Mouse (Mus musculus) CD4-positive helper T cell, adult 2 months (primary cell): ENCODE measurements around the gene Arhgap32.
"Not testable (repeated sequence)": the region's sequence is repeated elsewhere in the genome, so short reads cannot be mapped to it uniquely, and the experiment has no call there.

ENCODE experiments used
- DNase-seq: peaks from one replicate; pipeline ENCODE4 v3.0.0-alpha.2; 2012; ENCODE audit warnings: low read depth, missing footprints, low spot score

Arhgap32 gene

GRCm38 (mm10) chr9:32137697-32138426 is 21.9 kb downstream of the Arhgap32 start:
- no peak for DNase-seq

DNA sequence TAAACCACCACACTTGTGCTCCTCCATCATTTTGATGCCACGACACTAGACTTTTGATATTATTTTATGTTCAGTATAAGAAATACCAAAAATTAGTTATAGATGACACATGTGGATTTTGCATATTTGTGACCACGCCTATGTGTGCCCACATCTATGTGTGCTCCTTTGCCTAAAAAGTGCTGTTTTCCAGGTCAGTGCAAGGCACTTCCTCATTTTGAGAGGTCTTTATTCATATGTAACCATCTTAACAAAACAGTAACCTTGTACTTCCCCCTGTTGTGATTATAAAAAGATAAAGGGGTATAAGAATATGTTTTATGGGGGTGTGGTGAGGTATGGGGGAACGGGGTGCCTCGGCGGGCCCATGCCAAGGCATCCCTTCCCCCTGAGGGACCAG is 22.7 kb downstream of the Arhgap32 start:
- DNase-seq, result no peak

DNA sequence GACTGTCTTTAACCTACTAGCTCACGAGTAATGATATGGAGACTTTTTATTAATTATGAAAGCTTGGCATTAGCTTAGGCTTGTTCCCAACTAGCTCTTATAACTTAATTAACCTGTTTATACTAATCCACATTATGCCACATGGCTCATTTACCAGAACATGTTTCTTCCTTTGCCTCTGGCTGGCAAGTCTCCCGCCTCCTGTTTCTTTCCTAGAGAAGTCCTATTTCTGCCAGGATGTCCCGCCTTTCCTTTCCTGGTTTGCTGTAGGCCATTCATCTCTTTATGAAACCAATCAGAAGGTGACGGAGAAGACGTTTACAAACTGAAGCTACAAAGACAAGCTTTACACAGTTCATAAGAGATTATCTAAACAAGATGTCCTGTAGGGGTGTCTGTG is 23.7 kb downstream of the Arhgap32 start:
- DNase-seq, result no peak

DNA sequence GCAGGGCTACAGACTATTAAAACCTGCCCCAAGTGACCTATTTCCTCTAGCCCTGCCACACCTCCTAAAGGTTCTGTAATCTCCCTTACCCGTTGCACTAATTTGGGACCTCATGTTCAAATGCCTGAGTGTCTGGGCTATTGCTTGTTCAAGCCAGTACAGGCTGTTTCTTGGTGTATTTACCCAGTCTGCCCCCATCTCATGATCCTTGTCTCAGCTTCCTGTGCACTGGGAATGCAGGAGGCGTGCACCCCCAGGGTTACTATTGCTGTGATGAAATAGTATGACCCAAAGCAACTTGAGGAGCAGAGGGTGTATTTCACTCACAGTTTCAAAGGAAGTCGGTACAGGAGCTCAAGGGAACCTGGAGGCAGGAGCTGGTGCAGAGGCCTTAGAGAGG is 26.9 kb downstream of the Arhgap32 start:
- DNase-seq, result no peak

- no peak for DNase-seq
Observed at GRCm38 (mm10) chr9:32143451-32143850, 27.5 kb downstream of the Arhgap32 start.

DNA sequence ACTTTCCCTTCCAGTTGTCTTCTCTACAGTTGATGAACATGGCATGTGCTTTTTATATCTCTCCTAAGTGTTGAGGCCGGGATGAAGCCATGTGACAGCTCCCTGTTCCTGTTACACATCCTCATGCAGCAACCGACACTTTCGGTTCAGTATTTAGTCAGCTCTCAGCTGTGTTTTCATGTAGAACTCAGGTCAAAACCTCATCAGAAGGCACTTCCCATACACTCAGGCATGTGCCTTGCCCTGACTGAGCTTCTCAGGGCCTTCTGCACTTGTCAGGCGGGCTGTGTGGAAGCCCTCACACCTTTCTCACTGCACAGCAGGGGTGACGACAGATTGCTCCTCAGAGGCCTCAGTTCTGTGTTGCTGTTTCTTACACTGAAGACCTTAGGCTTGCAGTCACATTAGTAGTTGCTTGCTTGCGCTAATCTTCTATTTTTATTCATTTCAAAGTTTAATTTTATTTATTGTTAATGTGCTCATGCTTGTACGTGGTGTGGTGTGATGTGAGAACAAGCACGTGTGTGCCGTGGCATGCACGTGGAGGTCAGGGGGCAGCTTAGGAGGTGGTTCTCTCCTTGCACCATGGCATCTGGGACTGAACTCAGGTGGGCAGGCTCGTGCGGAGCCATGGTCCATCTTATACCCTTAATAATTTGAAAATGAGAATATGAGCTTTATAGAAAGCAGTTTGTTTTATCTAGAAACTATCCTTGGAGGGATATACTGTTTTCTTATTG is 30.5 kb downstream of the Arhgap32 start:
- no peak for DNase-seq

GRCm38 (mm10) chr9:32149241-32149640 is 33.3 kb downstream of the Arhgap32 start:
- DNase-seq, result no peak

GRCm38 (mm10) chr9:32149836-32150642 is 34.1 kb downstream of the Arhgap32 start:
- peak; percentile 20 for DNase-seq

GRCm38 (mm10) chr9:32154727-32155371 is 38.9 kb downstream of the Arhgap32 start:
- no peak for DNase-seq

GRCm38 (mm10) chr9:32156706-32157105 is 40.8 kb downstream of the Arhgap32 start:
- no peak for DNase-seq

DNA sequence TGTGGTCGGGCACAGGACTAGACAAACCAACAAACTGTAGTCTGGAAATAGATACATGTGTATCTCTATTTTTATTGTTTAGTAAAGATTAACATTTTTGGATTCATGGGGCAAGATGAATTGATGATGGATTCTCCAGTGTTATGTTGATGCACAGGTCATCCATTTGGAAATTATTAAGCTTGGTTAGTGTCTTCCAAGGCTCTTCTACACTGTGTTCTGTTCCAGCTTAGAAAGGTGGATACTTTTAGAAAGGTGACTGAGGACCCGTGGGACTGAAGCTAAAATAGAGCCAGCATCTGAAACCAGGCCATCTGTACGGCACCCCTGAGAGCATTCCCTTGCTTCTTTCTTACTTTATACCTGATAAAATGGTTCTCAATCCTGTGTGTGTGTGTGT is 41.3 kb downstream of the Arhgap32 start:
- no peak for DNase-seq

DNA sequence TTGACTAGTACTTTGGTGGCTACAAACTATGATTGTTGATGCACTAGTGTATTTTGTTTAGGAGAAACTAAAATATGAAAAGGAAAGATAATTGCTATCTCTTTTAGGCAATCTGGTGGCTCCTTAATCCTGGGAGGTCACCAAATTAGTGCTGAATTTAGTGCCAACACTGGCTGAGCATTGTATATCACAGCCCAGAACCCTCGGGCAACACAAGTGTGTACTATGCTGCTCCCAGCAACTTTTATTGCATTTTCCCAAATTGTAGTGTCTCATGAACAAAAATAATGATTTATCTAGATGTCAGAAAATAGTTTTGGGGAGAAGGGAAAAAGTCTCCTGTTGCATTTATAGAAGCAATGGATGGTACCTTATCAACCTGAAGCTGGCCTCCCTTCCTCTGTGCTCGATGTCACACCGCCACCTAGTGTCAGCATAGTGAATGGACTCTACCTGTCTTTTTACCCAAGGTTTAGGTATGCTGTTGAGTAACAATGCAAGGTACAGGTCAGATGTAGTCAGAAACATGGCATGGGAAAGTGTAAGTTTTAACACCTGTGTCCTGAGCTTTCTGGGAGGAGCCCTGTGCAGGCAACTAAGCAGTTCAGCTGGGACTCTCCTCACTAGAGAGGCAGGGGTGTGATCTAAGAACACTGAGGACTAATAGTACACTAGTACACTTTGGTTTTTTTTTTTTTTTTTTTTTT is 43.1 kb downstream of the Arhgap32 start:
- DNase-seq, result peak; percentile 52

DNA sequence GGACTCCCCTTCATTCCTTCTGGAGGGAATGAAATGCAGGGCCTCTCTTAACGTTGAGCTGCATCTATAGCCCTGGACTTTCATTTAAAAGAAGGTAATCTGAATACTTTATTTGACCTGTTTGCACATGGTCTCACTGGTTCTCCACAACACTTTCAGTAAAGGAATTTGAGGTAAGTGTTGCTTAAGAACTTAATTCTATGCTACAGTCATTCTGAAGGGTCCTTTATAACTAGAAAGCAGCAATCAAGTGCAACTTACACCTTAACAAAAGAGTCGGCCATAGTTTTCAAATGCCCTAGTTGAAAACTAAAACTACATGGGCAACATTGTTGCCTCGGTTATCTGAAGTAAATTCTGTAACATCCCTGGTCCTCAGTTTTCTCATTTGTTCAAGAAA is 43.8 kb downstream of the Arhgap32 start:
- DNase-seq, result no peak

GRCm38 (mm10) chr9:32162792-32163191 is 46.9 kb downstream of the Arhgap32 start:
- DNase-seq, result no peak

DNA sequence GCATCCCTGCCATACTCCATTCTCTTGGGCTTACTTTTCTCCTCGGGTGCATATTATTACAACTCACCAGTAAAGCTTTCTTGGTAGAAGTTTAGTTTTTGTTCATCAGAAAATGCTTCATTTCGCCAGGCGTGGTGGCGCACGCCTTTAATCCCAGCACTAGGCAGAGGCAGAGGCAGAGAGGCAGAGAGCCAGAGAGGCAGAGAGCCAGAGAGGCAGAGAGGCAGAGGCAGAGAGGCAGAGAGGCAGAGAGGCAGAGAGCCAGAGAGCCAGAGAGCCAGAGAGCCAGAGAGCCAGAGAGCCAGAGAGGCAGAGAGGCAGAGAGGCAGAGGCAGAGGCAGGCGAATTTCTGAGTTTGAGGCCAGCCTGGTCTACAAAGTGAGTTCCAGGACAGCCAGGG is 47.9 kb downstream of the Arhgap32 start:
- DNase-seq, result not testable (repeated sequence)

DNA sequence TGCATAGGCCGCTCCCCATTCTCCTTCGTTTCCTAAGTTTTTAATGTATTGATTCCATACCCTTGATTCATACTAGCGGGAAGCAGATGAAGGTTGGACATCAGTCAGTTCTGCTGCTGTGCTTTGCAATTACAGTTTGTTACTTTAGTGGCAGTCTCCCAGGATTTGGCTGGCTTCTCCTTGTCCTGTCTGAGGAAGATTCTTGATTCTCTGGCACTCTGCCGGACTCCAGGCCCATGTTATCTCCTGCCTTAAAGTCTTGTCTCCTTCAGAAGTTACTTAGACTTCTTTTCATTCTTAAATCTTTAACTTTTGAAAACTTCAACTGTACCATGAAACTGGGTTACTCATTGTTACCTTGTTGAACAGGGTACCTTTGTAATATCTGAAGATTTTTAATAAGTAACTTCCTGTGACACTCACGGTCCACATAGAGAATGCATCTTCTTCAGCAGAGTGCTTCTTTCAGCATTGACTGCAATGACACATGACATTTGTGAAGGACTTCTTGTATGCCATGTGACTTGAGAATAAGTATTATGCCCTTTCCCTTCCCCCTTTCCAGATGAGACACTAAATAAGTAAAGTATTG is 52.7 kb downstream of the Arhgap32 start:
- DNase-seq, result no peak

- DNase-seq, result no peak
Observed at GRCm38 (mm10) chr9:32170713-32171112, 54.8 kb downstream of the Arhgap32 start.

DNA sequence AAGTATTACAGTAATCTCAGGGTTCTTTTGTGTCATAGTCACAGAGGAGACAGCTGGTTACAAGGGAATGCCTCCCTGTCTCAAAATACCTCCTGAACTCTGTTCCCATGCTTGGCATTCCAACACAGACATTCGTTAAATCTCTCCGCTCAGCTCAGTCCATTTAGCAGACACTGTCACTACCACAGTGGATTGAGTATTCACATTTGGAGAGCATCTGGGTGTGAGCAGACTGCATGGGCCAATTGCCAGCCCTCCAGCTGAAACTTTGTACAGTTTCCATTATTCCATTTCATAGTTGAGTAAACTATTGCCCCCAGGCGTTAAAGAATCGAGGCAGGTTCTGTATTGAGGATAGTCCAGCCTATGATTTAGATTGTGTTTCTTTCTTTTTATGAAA is 60.7 kb downstream of the Arhgap32 start:
- DNase-seq, result no peak

DNA sequence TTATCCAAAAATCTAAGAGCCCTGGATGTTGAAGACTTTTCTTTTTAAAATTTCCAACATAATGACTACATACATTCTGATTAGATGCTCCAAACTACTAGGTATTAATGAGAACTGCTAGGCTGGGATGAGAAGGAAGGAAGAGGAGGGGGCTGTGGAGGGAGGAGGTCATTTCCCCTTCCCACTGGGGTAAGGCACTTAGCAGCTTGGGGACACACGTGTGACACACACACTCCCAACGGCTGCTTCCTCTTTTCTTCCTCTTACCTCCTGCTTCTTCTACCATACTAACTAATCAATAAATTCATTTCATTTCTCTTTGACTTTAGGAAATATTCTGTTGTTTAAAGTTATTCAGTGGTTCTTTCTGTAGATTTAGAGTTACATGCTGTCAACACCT is 65.2 kb downstream of the Arhgap32 start:
- no peak for DNase-seq

DNA sequence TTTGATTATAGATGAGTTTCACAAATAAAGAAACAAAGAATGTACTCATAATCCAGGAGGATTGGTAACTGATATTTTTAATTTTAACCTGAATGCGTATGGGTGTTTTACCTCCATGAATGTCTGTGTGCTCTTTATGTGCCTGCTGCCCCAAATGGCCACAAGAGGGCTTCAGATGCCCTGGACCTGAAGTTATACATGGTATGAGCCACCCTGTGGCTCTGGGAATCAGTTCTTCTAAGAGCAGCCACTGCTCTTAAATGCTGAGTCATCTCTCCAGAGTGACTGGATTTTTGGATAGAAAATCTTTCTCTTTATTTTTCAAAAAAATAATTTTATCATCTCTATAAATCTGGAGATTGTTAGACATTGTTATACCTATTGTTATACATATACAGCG is 70.6 kb downstream of the Arhgap32 start:
- DNase-seq, result no peak
